Mouse (Mus musculus) lung, adult 2 months (tissue): ENCODE data around the gene Osbp.

Experiments used
- CTCF ChIP-seq: fragments of 200-500 bp; IDR thresholded peaks from 2 replicates; pipeline ENCODE4 v1.5.1; 2011; ENCODE audit warnings: mild to moderate bottlenecking, low read length, control low read depth; ENCODE audit not compliant: insufficient read depth
- POLR2A ChIP-seq: fragments of 200-500 bp; IDR thresholded peaks from 2 replicates; pipeline ENCODE4 v1.6.1; 2011; ENCODE audit warnings: low read depth, mild to moderate bottlenecking, control low read depth, low read length, borderline replicate concordance; ENCODE audit errors: extremely low read depth

- no peak for TF ChIP-seq CTCF
- TF ChIP-seq POLR2A, result no peak
Observed at GRCm38 (mm10) chr19:12001686-12002085, 35.9 kb downstream of the Osbp start.
